Mouse (Mus musculus) brain, adult 10 weeks (tissue): ENCODE measurements around the gene Htr6. TPM values are rescaled to one million over a fixed set of nuclear protein-coding genes. Genes with fewer than 3 reads are reported as not detected.

Source experiments
- polyA plus RNA-seq: library from polyadenylated mRNA; stranded (reverse); fragments of 350-450 nt; fragmentation: Illumina TruSeq; extraction: RNeasy Lipid Tissue Mini Kit (QIAGEN cat#74804); gene quantifications from one replicate; pipeline ENCODE4 v1.2.3, GENCODE M21; 2015; ENCODE audit warnings: low read depth, low replicate concordance

Htr6 gene
- 4.0 TPM for polyA plus RNA-seq

DNA sequence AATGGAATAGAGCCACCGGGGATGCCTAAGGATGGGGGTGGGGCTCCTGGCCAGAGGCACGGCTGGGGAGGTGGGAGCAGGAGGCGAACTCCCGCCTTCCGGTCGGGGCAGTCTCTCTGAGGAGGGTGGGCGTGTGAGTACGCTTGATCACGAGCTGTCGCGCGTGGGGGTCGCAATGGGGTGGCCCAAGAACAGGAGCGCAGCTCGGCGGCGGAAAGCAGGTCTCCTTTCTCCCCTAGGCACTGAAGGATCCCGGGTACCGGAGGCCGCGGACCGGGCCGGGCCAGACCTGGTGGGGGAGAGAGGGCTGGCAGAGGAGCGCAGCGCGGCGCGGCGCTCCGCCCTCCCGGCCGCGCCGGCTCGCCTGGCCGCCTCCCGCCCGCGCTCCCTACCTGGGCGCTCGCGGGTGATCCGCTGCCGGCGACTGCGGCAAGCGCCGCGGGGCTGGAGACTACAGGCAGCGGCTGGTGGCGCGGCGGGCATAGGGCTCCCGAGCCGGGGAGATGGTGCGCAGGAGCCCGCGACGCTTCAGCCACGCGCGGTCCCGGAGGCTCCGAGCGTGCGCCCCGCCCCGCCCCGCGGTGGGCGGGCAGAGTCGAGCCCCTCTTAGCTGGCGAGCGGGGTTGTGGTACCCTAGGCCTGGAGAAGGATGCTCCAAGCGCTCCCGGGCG lies at the start of gene Htr6:
TSS of gene Htr6 (minus strand) at position 530 of the 671 bp plus-strand sequence.

GRCm38 (mm10) chr4:139092356-139093195 lies 17.2 kb upstream of the Htr6 start, which contains the start of gene Nbl1:
TSS of gene Nbl1 (minus strand) at chr4:139092993.

Other genes starting within 250 kb of the Htr6 start
- 2.1 TPM for gene Pla2g5, start 212.1 kb downstream of the Htr6 start, polyA plus RNA-seq
- not detected for gene Gm13030, start 201.6 kb downstream of the Htr6 start, polyA plus RNA-seq
- gene Pla2g2e, start 197.6 kb downstream of the Htr6 start, polyA plus RNA-seq, result not detected
- 10.1 TPM for gene Otud3, start 161.6 kb downstream of the Htr6 start, polyA plus RNA-seq
- not detected for gene Rnf186, start 108.5 kb downstream of the Htr6 start, polyA plus RNA-seq
- gene Tmco4, start 102.7 kb downstream of the Htr6 start, polyA plus RNA-seq, result 1.5 TPM
- 59.3 TPM for gene Nbl1, start 17.4 kb upstream of the Htr6 start, polyA plus RNA-seq
- 296 TPM for gene Minos1, start 55.5 kb upstream of the Htr6 start, polyA plus RNA-seq
- 311 TPM for gene Capzb, start 117.3 kb upstream of the Htr6 start, polyA plus RNA-seq
- 9.3 TPM for gene Pqlc2, start 235.1 kb upstream of the Htr6 start, polyA plus RNA-seq
- 29.8 TPM for gene Akr7a5, start 235.2 kb upstream of the Htr6 start, polyA plus RNA-seq